Mouse (Mus musculus): ENCODE measurements around the gene Snrnp70. TPM values are rescaled to one million over a fixed set of nuclear protein-coding genes. Genes with fewer than 3 reads are reported as not detected.

Gene Snrnp70
- total and polyA plus RNA-seq, 3 experiments: 182 to 457 (median 197) TPM

GRCm38 (mm10) chr7:45369022-45369745 lies 26.4 kb downstream of the Snrnp70 start:
- TF ChIP-seq RCOR1 (conservative IDR thresholded peaks at IDR 0.05; ENCODE audit: low read depth, low read length): no peak
- no peak overlapping the region for H3K9ac ChIP-seq (ENCODE audit: insufficient read depth, low read depth)
- in situ Hi-C loops (cut with MboI; ENCODE audit: low pct_ligation_motif_present, low pct_unique_long_range_greater_than_20kb, low sequenced_read_pairs): no loop called here
- H3K4me2 ChIP-seq (ENCODE audit: insufficient read depth, low read depth, poor library complexity, severe bottlenecking): no peak overlapping the region
- dilution Hi-C loops (cut with MboI; ENCODE audit: extremely low pct_ligation_motif_present, extremely low pct_unique_long_range_greater_than_20kb, low sequenced_read_pairs): no loop called here
- H3K36me3 ChIP-seq (replicated peaks in 1 of 2; ENCODE audit: control insufficient read depth in 1 of 2, insufficient read depth in 1 of 2, low read length in 1 of 2): peaks cover 29 to 58% of the 10 kb centered on the region in 2 experiments
- H3K27ac ChIP-seq (ENCODE audit: insufficient read depth, low read depth): no peak overlapping the region
- no peak for DNase-seq (ENCODE audit: extremely low read depth)
- peaks cover 23% of the 10 kb centered on the region for H3K27me3 ChIP-seq (replicated peaks)
- no peaks in the 10 kb centered on the region for H3K9me3 ChIP-seq (replicated peaks; ENCODE audit: low read length)
- no peak overlapping the region for H3K4me3 ChIP-seq (replicated peaks in 1 of 3; ENCODE audit: low read depth in 2 of 3, low read length in 2 of 3, poor library complexity in 1 of 3)
- no peaks in the 10 kb centered on the region for H3K79me2 ChIP-seq (replicated peaks; ENCODE audit: control insufficient read depth, extremely low read depth, insufficient read depth, poor library complexity, severe bottlenecking)
- H3K4me1 ChIP-seq (ENCODE audit: control insufficient read depth in 1 of 2, insufficient read depth in 2 of 2): peaks cover 6 to 16% of the 10 kb centered on the region in 2 experiments

GRCm38 (mm10) chr7:45368178-45368577 lies 27.4 kb downstream of the Snrnp70 start:
- peaks cover 32% of the 10 kb centered on the region for H3K27me3 ChIP-seq (replicated peaks)
- H3K36me3 ChIP-seq (replicated peaks in 1 of 2; ENCODE audit: control insufficient read depth in 1 of 2, insufficient read depth in 1 of 2, low read length in 1 of 2): peaks cover 21 to 48% of the 10 kb centered on the region in 2 experiments
- H3K9ac ChIP-seq (ENCODE audit: insufficient read depth, low read depth): peak overlapping the region; percentile 30
- H3K9me3 ChIP-seq (replicated peaks; ENCODE audit: low read length): no peaks in the 10 kb centered on the region
- no peak for DNase-seq (ENCODE audit: extremely low read depth)
- dilution Hi-C loops (cut with MboI; ENCODE audit: extremely low pct_ligation_motif_present, extremely low pct_unique_long_range_greater_than_20kb, low sequenced_read_pairs) (no loop called here), in situ Hi-C loops (cut with MboI; ENCODE audit: low pct_ligation_motif_present, low pct_unique_long_range_greater_than_20kb, low sequenced_read_pairs) (no loop called here)
- no peak overlapping the region for H3K27ac ChIP-seq (ENCODE audit: insufficient read depth, low read depth)
- no peak for TF ChIP-seq ETS1 (conservative IDR thresholded peaks at IDR 0.05; ENCODE audit: low read depth, low read length)
- TF ChIP-seq TBP (conservative IDR thresholded peaks at IDR 0.05; ENCODE audit: low read depth, low read length): no peak
- TF ChIP-seq JUN (IDR thresholded peaks at IDR 0.05; ENCODE audit: insufficient read depth, low read depth, low read length): no peak
- no peak for TF ChIP-seq MAFK (IDR thresholded peaks at IDR 0.05; ENCODE audit: insufficient replicate concordance, low read length)
- no peak for TF ChIP-seq ELF1 (IDR thresholded peaks at IDR 0.05; ENCODE audit: low read depth, low read length)
- no peak for TF ChIP-seq JUND (conservative IDR thresholded peaks at IDR 0.05; ENCODE audit: low read depth, low read length)
- TF ChIP-seq POLR2AphosphoS2 (IDR thresholded peaks at IDR 0.05; ENCODE audit: low read depth, low read length): no peak
- TF ChIP-seq GABPA (IDR thresholded peaks at IDR 0.05; ENCODE audit: insufficient replicate concordance, low read depth, low read length): no peak
- no peak for TF ChIP-seq RCOR1 (conservative IDR thresholded peaks at IDR 0.05; ENCODE audit: low read depth, low read length)
- TF ChIP-seq MAX (IDR thresholded peaks at IDR 0.05; ENCODE audit: low read length): no peak
- no peak for TF ChIP-seq EP300 (IDR thresholded peaks at IDR 0.05; ENCODE audit: low read length)
- no peak for TF ChIP-seq PAX5 (IDR thresholded peaks at IDR 0.05; ENCODE audit: low read length)
- TF ChIP-seq NRF1 (IDR thresholded peaks at IDR 0.05; ENCODE audit: low read depth, low read length): no peak
- no peak for TF ChIP-seq CTCF (conservative IDR thresholded peaks at IDR 0.05 in 1 of 2, IDR thresholded peaks at IDR 0.05 in 1 of 2; ENCODE audit: low read depth in 2 of 2, low read length in 2 of 2)
- no peak for TF ChIP-seq IRF4 (IDR thresholded peaks at IDR 0.05; ENCODE audit: low read depth, low read length)
- no peak for TF ChIP-seq SMC3 (IDR thresholded peaks at IDR 0.05; ENCODE audit: low read depth, low read length)
- H3K4me2 ChIP-seq (ENCODE audit: insufficient read depth, low read depth, poor library complexity, severe bottlenecking): no peak overlapping the region
- peaks cover 6 to 16% of the 10 kb centered on the region in 2 experiments for H3K4me1 ChIP-seq (ENCODE audit: control insufficient read depth in 1 of 2, insufficient read depth in 2 of 2)
- H3K79me2 ChIP-seq (replicated peaks; ENCODE audit: control insufficient read depth, extremely low read depth, insufficient read depth, poor library complexity, severe bottlenecking): no peaks in the 10 kb centered on the region
- peak overlapping the region in 1 of 3 experiments; percentile 56 for H3K4me3 ChIP-seq (replicated peaks in 1 of 3; ENCODE audit: low read depth in 2 of 3, low read length in 2 of 3, poor library complexity in 1 of 3)
